ENCODE assay signal across 8 mouse cellular contexts in genomic region chr11:112781035-112781911, GRCm38 (mm10). TPM values are rescaled to one million over a fixed set of nuclear protein-coding genes. Genes with fewer than 3 reads are reported as not detected.
A peak's percentile ranks its signal among the peaks of the same experiment; 100 is the strongest.
DNase-seq lines count a peak whose midpoint lies in the region; ATAC-seq and TF ChIP-seq lines count a peak whose summit lies in the region.

No protein-coding gene starts in this region.

- under 1% methylated on average over 47 of the region's 49 CpGs for WGBS in hindbrain, embryonic 15.5 days
- WGBS in stomach, postnatal 0 days: 3% methylated on average over 49 of the region's 49 CpGs

- peak overlapping the region; percentile 86 for H3K27ac ChIP-seq in hindbrain, embryonic 15.5 days (replicated peaks)
- H3K27ac ChIP-seq in stomach, postnatal 0 days (replicated peaks): peak overlapping the region; percentile 63; the same call in 1 of the 2 replicates

- peak overlapping the region; percentile 93 for H3K4me2 ChIP-seq in hindbrain, embryonic 15.5 days
- peak overlapping the region; percentile 83 for H3K4me2 ChIP-seq in stomach, postnatal 0 days (replicated peaks; ENCODE audit: low read depth)

- peaks cover 46% of the 10 kb centered on the region for H3K4me1 ChIP-seq in E14TG2a.4 (replicated peaks; ENCODE audit: low read depth, low read length)
- H3K4me1 ChIP-seq in hindbrain, embryonic 15.5 days (replicated peaks): peaks cover 52% of the 10 kb centered on the region
- peaks cover 5% of the 10 kb centered on the region for H3K4me1 ChIP-seq in stomach, postnatal 0 days (replicated peaks; ENCODE audit: control insufficient read depth, insufficient read depth)

- TF ChIP-seq CTCF in E14TG2a.4 (conservative IDR thresholded peaks at IDR 0.05; ENCODE audit: low read length): no peak
- no peak for TF ChIP-seq CTCF in stomach, postnatal 0 days (IDR thresholded peaks at IDR 0.05; ENCODE audit: low read depth)

- ATAC-seq in hindbrain, embryonic 15.5 days (ENCODE audit: low FRiP score, low read depth): peak; percentile 69
- ATAC-seq in stomach, postnatal 0 days (ENCODE audit: low FRiP score, low TSS enrichment): peak; percentile 25; the same call in 1 of the 2 replicates
- no peak for ATAC-seq in erythroblast, adult 5-6 weeks (replicated peaks; ENCODE audit: low FRiP score, poor library complexity, severe bottlenecking)

- TF ChIP-seq EP300 in stomach, postnatal 0 days (optimal IDR thresholded peaks at IDR 0.05): no peak

- H3K27me3 ChIP-seq in E14TG2a.4 (ENCODE audit: insufficient read depth, low read length): peaks cover 92% of the 10 kb centered on the region
- peaks cover 12% of the 10 kb centered on the region; the same call in 1 of the 2 replicates for H3K27me3 ChIP-seq in hindbrain, embryonic 15.5 days
- no peaks in the 10 kb centered on the region for H3K27me3 ChIP-seq in stomach, postnatal 0 days (ENCODE audit: control insufficient read depth, insufficient read depth, low read length)

- intact Hi-C loops in left cerebral cortex, postnatal 14 days (cut with DNase I): loop anchor here (2.0 to 10.0 kb wide), 6 partner anchors 204 to 1244 kb away; no protein-coding TSS in a partner anchor

- H3K9me3 ChIP-seq in E14TG2a.4 (ENCODE audit: low read length): no peaks in the 10 kb centered on the region
- H3K9me3 ChIP-seq in hindbrain, embryonic 15.5 days: no peaks in the 10 kb centered on the region
- H3K9me3 ChIP-seq in stomach, postnatal 0 days (ENCODE audit: control insufficient read depth, low read length): no peaks in the 10 kb centered on the region

- peak overlapping the region; percentile 31 for H3K9ac ChIP-seq in hindbrain, embryonic 15.5 days
- H3K9ac ChIP-seq in stomach, postnatal 0 days (ENCODE audit: low read length): peak overlapping the region; percentile 51

- H3K4me3 ChIP-seq in E14TG2a.4 (replicated peaks; ENCODE audit: low read length): peak overlapping the region; percentile 75
- peak overlapping the region; percentile 74 for H3K4me3 ChIP-seq in hindbrain, embryonic 15.5 days
- H3K4me3 ChIP-seq in stomach, postnatal 0 days (ENCODE audit: low read depth, low read length): peak overlapping the region; percentile 72

- H3K36me3 ChIP-seq in E14TG2a.4 (ENCODE audit: insufficient read depth, low read length): no peaks in the 10 kb centered on the region
- no peaks in the 10 kb centered on the region for H3K36me3 ChIP-seq in hindbrain, embryonic 15.5 days
- 0 out of 2 replicates have a peak, but pooled peaks cover 2% of the 10 kb centered on the region for H3K36me3 ChIP-seq in stomach, postnatal 0 days (ENCODE audit: control insufficient read depth, insufficient read depth, low read length)

- peak; percentile 35 for DNase-seq in adrenal gland, postnatal 25 days
- DNase-seq in frontal cortex, postnatal 14 days (ENCODE audit: low spot score in 2 of 2): peak; percentile 36 to 53
- peak; percentile 71 to 73 for DNase-seq in left cerebral cortex, postnatal 14 days (ENCODE audit: low spot score in 2 of 2)
- peak; percentile 76 for DNase-seq in mesoderm, embryonic 11.5 days (ENCODE audit: low read depth, low spot score)
- DNase-seq in stomach, postnatal 0 days (ENCODE audit: low spot score): peak; percentile 64

RNA-seq across cellular contexts. Expression of gene Sox9, which starts 0.8 kb away (rescaled TPM):
- total RNA-seq in adrenal gland, postnatal 25 days (2021): 0.97 and 1.7 TPM in 2 replicates
- 49.8 and 61.4 TPM in 2 replicates for polyA plus RNA-seq in hindbrain, embryonic 15.5 days (2015; fragmentation: Nextera tagmentation; extraction: Ambion mirVana)
- total RNA-seq in left cerebral cortex, postnatal 14 days (2021): 10 to 100 TPM; 13.4 to 24.1 TPM
- polyA plus RNA-seq in stomach, postnatal 0 days (2015; fragmentation: Nextera tagmentation; extraction: Ambion mirVana): 26.7 and 27.0 TPM in 2 replicates
- not detected in 2 replicates for total RNA-seq in erythroblast, adult 5-6 weeks (2015; ENCODE audit: low replicate concordance)
- not detected in 2 replicates for total RNA-seq in erythroblast, adult 5-6 weeks (2017; ENCODE audit: low replicate concordance)
